Mouse (Mus musculus): ENCODE data around the gene Lcn2. TPM values are rescaled to one million over a fixed set of nuclear protein-coding genes. Genes with fewer than 3 reads are reported as not detected.

Lcn2 gene
- not detected in 2 replicates for polyA plus RNA-seq (2016; fragmentation: Nextera tagmentation; extraction: Ambion mirVana)

- no peaks in the 10 kb centered on the region for H3K9me3 ChIP-seq
- DNase-seq (ENCODE audit: low spot score) = no peak
- no peak within 1 kb of the TSS for H3K4me3 ChIP-seq
Measured at GRCm38 (mm10) chr2:32387706-32388490, at the start of gene Lcn2. Lcn2 (minus strand) TSS chr2:32388252.

DNA sequence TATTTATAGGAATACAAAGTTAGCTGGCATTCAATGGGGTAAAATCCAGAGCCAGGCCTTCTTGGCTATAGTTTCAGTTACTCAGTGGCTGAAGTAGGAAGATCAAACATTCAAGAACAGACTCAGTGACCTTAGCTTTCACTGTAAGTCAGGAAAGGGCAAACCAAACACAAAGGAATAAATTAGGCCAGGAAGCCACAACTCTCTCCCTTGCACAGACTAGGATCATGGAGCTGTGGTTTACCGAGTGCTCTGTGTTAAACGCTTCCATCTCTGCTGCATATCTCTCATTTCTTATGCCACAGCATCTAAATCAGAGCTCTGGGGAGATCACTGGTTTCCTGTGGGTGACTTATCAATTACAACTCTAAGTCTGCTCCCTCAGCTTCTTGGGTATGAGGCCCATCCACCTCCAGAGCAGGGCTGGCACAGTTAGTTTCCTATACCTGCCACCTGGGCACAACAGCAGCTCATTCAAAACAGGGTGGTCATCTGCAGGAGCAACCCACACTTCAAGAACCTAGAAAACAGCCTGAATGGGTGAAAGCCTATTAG lies 49.6 kb upstream of the Lcn2 start:
- DNase-seq (ENCODE audit: low spot score) = no peak

More at GRCm38 (mm10) chr2:32387706-32388490, at the start of gene Lcn2:
- no peaks in the 10 kb centered on the region for H3K36me3 ChIP-seq
- WGBS = 60% methylated on average over 5 of the region's 5 CpGs
- peaks cover 28% of the 10 kb centered on the region for H3K27me3 ChIP-seq (ENCODE audit: insufficient read depth, poor library complexity, severe bottlenecking)
- no peak within 1 kb of the TSS for H3K27ac ChIP-seq
- peaks cover 13% of the 10 kb centered on the region; the same call in 1 of the 2 replicates for H3K4me1 ChIP-seq (replicated peaks)

GRCm38 (mm10) chr2:32436686-32437372 lies 48.8 kb upstream of the Lcn2 start:
- no peaks in the 10 kb centered on the region for H3K27me3 ChIP-seq (ENCODE audit: insufficient read depth, poor library complexity, severe bottlenecking)
- 70% methylated on average over 3 of the region's 3 CpGs for WGBS
- H3K27ac ChIP-seq = peak overlapping the region; percentile 75
- no peak overlapping the region for H3K4me3 ChIP-seq
- DNase-seq (ENCODE audit: low spot score) = no peak
- peaks cover 44% of the 10 kb centered on the region for H3K4me1 ChIP-seq (replicated peaks)
- H3K36me3 ChIP-seq = no peaks in the 10 kb centered on the region
- H3K9me3 ChIP-seq = no peaks in the 10 kb centered on the region

More for the DNA sequence above, 49.6 kb upstream of the Lcn2 start:
- H3K9me3 ChIP-seq = no peaks in the 10 kb centered on the region
- H3K4me3 ChIP-seq = no peak overlapping the region
- peak overlapping the region; percentile 75 for H3K27ac ChIP-seq
- peaks cover 42% of the 10 kb centered on the region for H3K4me1 ChIP-seq (replicated peaks)
- H3K36me3 ChIP-seq = no peaks in the 10 kb centered on the region
- WGBS = 65% methylated on average over 2 of the region's 2 CpGs
- no peaks in the 10 kb centered on the region for H3K27me3 ChIP-seq (ENCODE audit: insufficient read depth, poor library complexity, severe bottlenecking)

- Histone ChIP-seq H3K36me3 (peaks cover 8% of the 10 kb centered on the region; the same call in 1 of the 2 replicates), H3K4me1 (replicated peaks) (peaks cover 47% of the 10 kb centered on the region), H3K27ac (peak overlapping the region; percentile 89), H3K9me3 (no peaks in the 10 kb centered on the region), H3K4me3 (peak overlapping the region; percentile 52), H3K27me3 (ENCODE audit: insufficient read depth, poor library complexity, severe bottlenecking) (no peaks in the 10 kb centered on the region)
- WGBS = 9% methylated on average over 18 of the region's 18 CpGs
- DNase-seq (ENCODE audit: low spot score) = peak; percentile 92
Measured at GRCm38 (mm10) chr2:32430701-32431676, 42.9 kb upstream of the Lcn2 start.

DNA sequence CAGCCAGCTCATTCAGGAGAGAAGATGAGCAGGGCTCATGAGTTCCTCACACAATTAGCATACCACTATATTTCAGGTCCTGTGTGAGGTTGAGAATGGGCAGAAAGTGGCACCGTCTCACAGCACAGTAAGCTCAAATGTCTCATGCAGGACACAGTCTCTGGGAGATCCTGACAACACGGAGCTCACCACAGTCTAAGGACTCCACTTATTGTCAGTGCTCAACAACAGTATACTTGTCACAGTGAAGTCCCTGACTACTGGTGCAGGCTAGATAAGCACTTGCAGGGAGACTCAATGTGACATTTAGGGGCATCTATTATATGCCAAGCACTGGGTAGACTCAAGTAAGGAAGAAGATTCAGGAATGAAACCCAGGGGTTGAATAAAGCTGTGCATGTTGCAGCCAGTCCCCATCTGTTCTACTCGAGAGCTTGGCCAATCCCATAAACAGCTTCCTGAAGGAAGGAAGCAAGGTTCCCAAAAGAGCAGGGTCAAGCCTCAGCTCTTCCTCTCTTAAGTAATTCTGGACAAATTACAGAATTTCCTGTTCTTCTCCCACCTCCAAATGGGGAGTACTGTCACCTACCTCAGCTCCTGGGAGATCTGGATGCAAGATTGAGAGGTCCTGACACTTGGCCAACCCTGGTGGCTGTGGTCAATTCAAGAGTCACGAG lies 41.3 kb upstream of the Lcn2 start:
- WGBS = 84% methylated on average over 4 of the region's 4 CpGs
- H3K27ac ChIP-seq = no peak overlapping the region
- peaks cover 8% of the 10 kb centered on the region; the same call in 1 of the 2 replicates for H3K36me3 ChIP-seq
- DNase-seq (ENCODE audit: low spot score) = no peak
- peaks cover 59% of the 10 kb centered on the region for H3K4me1 ChIP-seq (replicated peaks)
- H3K27me3 ChIP-seq (ENCODE audit: insufficient read depth, poor library complexity, severe bottlenecking) = no peaks in the 10 kb centered on the region
- H3K9me3 ChIP-seq = no peaks in the 10 kb centered on the region
- H3K4me3 ChIP-seq = peak overlapping the region; percentile 52; the same call in 1 of the 2 replicates

GRCm38 (mm10) chr2:32428262-32428722 lies 40.2 kb upstream of the Lcn2 start:
- WGBS = 83% methylated on average over 8 of the region's 8 CpGs
- no peak for DNase-seq (ENCODE audit: low spot score)
- Histone ChIP-seq H3K27ac (peak overlapping the region; percentile 17; the same call in 1 of the 2 replicates), H3K4me3 (0 out of 2 replicates have a peak overlapping the region, but pooled peaks have one; percentile 3), H3K9me3 (no peaks in the 10 kb centered on the region), H3K36me3 (peaks cover 8% of the 10 kb centered on the region; the same call in 1 of the 2 replicates), H3K27me3 (ENCODE audit: insufficient read depth, poor library complexity, severe bottlenecking) (no peaks in the 10 kb centered on the region), H3K4me1 (replicated peaks) (peaks cover 69% of the 10 kb centered on the region)

- Histone ChIP-seq H3K4me3 (no peak overlapping the region), H3K9me3 (no peaks in the 10 kb centered on the region), H3K27me3 (ENCODE audit: insufficient read depth, poor library complexity, severe bottlenecking) (no peaks in the 10 kb centered on the region), H3K27ac (no peak overlapping the region), H3K4me1 (replicated peaks) (peaks cover 75% of the 10 kb centered on the region), H3K36me3 (peaks cover 8% of the 10 kb centered on the region; the same call in 1 of the 2 replicates)
- DNase-seq (ENCODE audit: low spot score) = no peak
- 76% methylated on average over 5 of the region's 5 CpGs for WGBS
Measured at GRCm38 (mm10) chr2:32427720-32428119, 39.7 kb upstream of the Lcn2 start.

GRCm38 (mm10) chr2:32426141-32426540 lies 38.1 kb upstream of the Lcn2 start:
- DNase-seq (ENCODE audit: low spot score) = no peak
- H3K27me3 ChIP-seq (ENCODE audit: insufficient read depth, poor library complexity, severe bottlenecking) = no peaks in the 10 kb centered on the region
- H3K27ac ChIP-seq = no peak overlapping the region
- WGBS = 90% methylated on average over 1 of the region's 1 CpGs
- peaks cover 15% of the 10 kb centered on the region for H3K36me3 ChIP-seq
- H3K4me3 ChIP-seq = no peak overlapping the region
- H3K9me3 ChIP-seq = no peaks in the 10 kb centered on the region
- peaks cover 68% of the 10 kb centered on the region for H3K4me1 ChIP-seq (replicated peaks)

- Histone ChIP-seq H3K4me3 (no peak overlapping the region), H3K27me3 (ENCODE audit: insufficient read depth, poor library complexity, severe bottlenecking) (no peaks in the 10 kb centered on the region), H3K4me1 (replicated peaks) (peaks cover 62% of the 10 kb centered on the region), H3K9me3 (no peaks in the 10 kb centered on the region), H3K27ac (no peak overlapping the region), H3K36me3 (peaks cover 20% of the 10 kb centered on the region)
- DNase-seq (ENCODE audit: low spot score) = no peak
- WGBS = 85% methylated on average over 5 of the region's 5 CpGs
Measured at GRCm38 (mm10) chr2:32425568-32425967, 37.5 kb upstream of the Lcn2 start.

GRCm38 (mm10) chr2:32424796-32425195 lies 36.7 kb upstream of the Lcn2 start:
- H3K4me3 ChIP-seq = no peak overlapping the region
- H3K4me1 ChIP-seq (replicated peaks) = peaks cover 54% of the 10 kb centered on the region
- H3K9me3 ChIP-seq = no peaks in the 10 kb centered on the region
- peaks cover 28% of the 10 kb centered on the region for H3K36me3 ChIP-seq
- no peak for DNase-seq (ENCODE audit: low spot score)
- WGBS = 62% methylated on average over 3 of the region's 3 CpGs
- no peaks in the 10 kb centered on the region for H3K27me3 ChIP-seq (ENCODE audit: insufficient read depth, poor library complexity, severe bottlenecking)
- H3K27ac ChIP-seq = peak overlapping the region; percentile 73; the same call in 1 of the 2 replicates

DNA sequence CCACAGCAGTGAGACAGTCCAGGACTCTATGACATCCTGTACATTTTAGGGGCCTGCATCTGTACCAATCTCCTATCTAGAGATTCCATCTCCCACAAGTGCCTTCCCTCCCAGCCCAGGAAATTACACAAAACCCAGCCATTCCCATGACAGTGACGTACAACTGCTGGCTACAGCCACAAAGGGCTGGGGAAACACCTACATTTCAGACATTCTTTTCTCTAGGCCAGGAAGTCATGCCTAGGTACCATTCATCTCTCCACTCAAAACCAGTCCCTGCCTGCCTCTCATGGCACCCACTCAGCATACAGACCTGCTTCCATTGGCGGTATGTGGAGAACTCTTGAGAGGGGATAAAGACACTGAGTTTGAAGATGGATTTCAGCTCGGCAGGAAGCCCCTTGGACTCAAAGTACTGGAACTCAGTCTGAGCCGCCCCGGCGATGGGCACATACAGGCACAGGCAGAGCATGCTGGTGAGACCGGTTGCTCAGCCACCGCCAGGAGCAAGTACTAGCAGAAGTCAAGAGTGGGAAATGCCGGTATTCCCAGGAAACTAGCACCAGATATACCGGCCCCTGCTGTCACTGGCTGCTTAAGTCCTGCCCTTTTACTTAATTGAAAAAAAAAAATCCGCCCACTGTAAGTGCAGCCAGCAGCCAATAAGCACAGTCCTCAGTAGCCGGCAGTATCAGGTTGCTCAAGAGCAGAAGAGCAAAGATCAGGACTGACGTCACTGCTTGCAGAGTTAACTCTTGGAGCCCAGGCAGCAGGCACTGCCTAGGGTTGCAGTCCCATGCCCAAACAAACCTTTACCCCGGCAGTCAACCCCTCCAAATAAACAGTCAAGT lies 35.7 kb upstream of the Lcn2 start:
- 2% methylated on average over 14 of the region's 14 CpGs for WGBS
- Histone ChIP-seq H3K4me1 (replicated peaks) (peaks cover 43% of the 10 kb centered on the region), H3K4me3 (peak overlapping the region; percentile 54), H3K27me3 (ENCODE audit: insufficient read depth, poor library complexity, severe bottlenecking) (no peaks in the 10 kb centered on the region), H3K36me3 (peaks cover 39% of the 10 kb centered on the region), H3K27ac (peak overlapping the region; percentile 79), H3K9me3 (no peaks in the 10 kb centered on the region)
- peak; percentile 69 for DNase-seq (ENCODE audit: low spot score)

All from hindbrain, embryonic 10.5 days (tissue).